Mouse (Mus musculus): ENCODE measurements at regions not wholly inside any gene's neighbourhood (a gene's known extent, or its start where the extent isn't known, plus 50 kb on each side); places are given as distances from the start of the nearest gene placed in this dataset.

DNA sequence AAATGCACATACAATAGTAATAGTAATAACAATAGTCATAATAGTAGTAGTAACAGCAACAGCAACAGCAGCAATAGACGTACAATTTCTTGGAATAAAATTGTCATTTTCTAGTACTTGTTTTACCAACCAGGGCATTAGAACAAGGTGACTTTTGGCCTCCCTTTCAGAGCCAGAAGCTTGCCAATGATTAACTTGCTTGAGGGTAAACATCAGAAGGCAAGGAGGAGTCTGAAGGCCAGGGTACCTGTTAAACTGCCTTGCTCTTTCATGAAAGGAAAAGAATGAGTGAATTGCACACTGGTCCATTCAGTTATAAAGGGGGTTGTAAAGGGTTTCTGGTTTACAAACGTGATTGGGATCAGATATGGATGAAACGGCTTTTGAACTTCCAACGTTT lies 351.2 kb upstream of the Nectin3 start:
- no peak for TF ChIP-seq CTCF (IDR thresholded peaks at IDR 0.05; ENCODE audit: low read depth)
- H3K27ac ChIP-seq (ENCODE audit: low read depth, low read length), result no peak overlapping the region
- H3K4me2 ChIP-seq (ENCODE audit: low read depth), result no peak overlapping the region
- ATAC-seq, result no peak
- no peaks in the 10 kb centered on the region for H3K27me3 ChIP-seq (ENCODE audit: insufficient read depth, low read length)
- 87% methylated on average over 4 of the region's 4 CpGs for WGBS
- H3K4me3 ChIP-seq (ENCODE audit: low read depth, low read length), result no peak overlapping the region
- no peak overlapping the region for H3K9ac ChIP-seq
- H3K4me1 ChIP-seq (ENCODE audit: insufficient read depth), result 0 out of 2 replicates have a peak, but pooled peaks cover 4% of the 10 kb centered on the region
- DNase-seq, result no peak
- no peaks in the 10 kb centered on the region for H3K9me3 ChIP-seq (ENCODE audit: low read length)
- no peaks in the 10 kb centered on the region for H3K36me3 ChIP-seq (ENCODE audit: insufficient read depth)

DNA sequence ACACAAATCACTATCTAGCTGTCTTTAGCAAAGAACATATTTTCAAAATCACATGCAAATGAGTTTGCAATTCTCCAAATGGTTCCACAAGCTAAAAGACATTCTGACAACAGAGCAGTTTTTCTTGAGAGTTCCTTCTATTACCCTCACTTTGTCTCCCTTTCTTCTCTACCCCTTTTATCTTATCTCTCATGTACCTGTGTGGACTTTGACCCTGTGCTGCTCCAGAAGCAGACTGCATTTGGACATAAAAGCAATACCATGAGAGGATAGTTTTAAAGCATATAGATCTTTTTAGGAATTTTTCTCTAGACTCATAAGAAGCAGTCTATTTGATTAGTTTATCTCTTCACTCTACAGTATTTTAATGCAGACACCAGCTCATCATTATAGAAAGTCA lies 350.4 kb upstream of the Nectin3 start:
- Histone ChIP-seq H3K4me3 (ENCODE audit: low read depth, low read length) (no peak overlapping the region), H3K36me3 (ENCODE audit: insufficient read depth) (no peaks in the 10 kb centered on the region), H3K27ac (ENCODE audit: low read depth, low read length) (no peak overlapping the region), H3K4me2 (ENCODE audit: low read depth) (no peak overlapping the region), H3K27me3 (ENCODE audit: insufficient read depth, low read length) (no peaks in the 10 kb centered on the region), H3K9me3 (ENCODE audit: low read length) (no peaks in the 10 kb centered on the region), H3K4me1 (ENCODE audit: insufficient read depth) (0 out of 2 replicates have a peak, but pooled peaks cover 4% of the 10 kb centered on the region), H3K9ac (no peak overlapping the region)
- no peak for ATAC-seq
- TF ChIP-seq CTCF (IDR thresholded peaks at IDR 0.05; ENCODE audit: low read depth), result no peak
- DNase-seq, result no peak

DNA sequence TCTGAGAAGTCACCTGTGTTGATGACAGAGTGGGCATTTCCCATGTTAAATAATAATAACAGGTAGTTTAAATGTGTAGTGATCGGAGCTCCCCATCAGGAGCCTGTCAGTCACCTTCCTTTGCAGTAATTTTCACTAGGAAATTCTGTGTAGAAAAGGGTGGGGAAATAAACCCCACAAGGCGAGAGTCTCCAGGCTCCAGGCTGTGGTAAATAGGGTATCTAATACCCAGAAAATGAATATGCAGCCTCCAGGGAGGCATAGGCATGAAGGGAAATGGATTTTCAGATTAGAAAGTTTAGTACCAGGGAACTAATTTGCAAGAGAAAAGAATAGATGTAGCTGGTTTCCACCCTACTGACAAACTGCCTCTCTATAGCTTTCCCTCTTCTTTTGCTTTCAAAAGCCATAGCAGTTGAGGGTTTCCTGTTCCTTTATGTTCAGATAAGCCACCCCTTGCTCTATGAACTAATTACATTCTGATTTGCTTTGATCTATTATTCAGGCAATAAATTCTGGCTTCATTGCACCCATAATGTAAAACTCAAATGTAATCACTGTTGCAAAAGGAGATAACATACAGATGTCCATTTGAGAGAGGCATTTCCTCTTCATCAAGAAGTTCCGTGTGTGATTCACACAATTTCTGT lies 349.5 kb upstream of the Nectin3 start:
- ATAC-seq (no peak), DNase-seq (no peak)
- H3K36me3 ChIP-seq (ENCODE audit: insufficient read depth), result no peaks in the 10 kb centered on the region
- H3K4me1 ChIP-seq (ENCODE audit: insufficient read depth), result 0 out of 2 replicates have a peak, but pooled peaks cover 4% of the 10 kb centered on the region
- no peak overlapping the region for H3K4me3 ChIP-seq (ENCODE audit: low read depth, low read length)
- no peak overlapping the region for H3K27ac ChIP-seq (ENCODE audit: low read depth, low read length)
- TF ChIP-seq CTCF (IDR thresholded peaks at IDR 0.05; ENCODE audit: low read depth), result no peak
- no peaks in the 10 kb centered on the region for H3K27me3 ChIP-seq (ENCODE audit: insufficient read depth, low read length)
- H3K9ac ChIP-seq, result no peak overlapping the region
- WGBS, result 33% methylated on average over 3 of the region's 3 CpGs
- no peaks in the 10 kb centered on the region for H3K9me3 ChIP-seq (ENCODE audit: low read length)
- no peak overlapping the region for H3K4me2 ChIP-seq (ENCODE audit: low read depth)

DNA sequence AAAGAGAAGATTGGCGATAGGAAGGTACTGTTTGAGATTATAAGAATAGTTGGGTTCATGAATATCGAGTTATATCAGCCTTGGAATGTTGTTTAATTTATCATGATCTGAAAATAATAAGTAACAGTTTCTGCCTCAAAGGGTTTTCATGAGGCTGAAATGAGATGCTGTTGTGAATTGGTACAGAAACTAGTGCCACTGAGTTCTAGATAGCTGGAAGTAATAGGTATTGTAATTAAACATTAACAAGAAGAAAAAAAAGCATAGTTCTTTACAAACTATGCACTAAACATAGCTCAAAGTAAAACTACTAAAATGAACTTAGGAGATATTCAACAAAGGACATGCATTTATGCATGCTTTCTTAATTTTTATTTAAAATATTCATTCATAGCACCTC lies 342.9 kb upstream of the Nectin3 start:
- no peaks in the 10 kb centered on the region for H3K27me3 ChIP-seq (ENCODE audit: insufficient read depth, low read length)
- no peak overlapping the region for H3K27ac ChIP-seq (ENCODE audit: low read depth, low read length)
- 72% methylated on average over 2 of the region's 2 CpGs for WGBS
- no peak for DNase-seq
- no peak overlapping the region for H3K4me3 ChIP-seq (ENCODE audit: low read depth, low read length)
- no peaks in the 10 kb centered on the region for H3K4me1 ChIP-seq (ENCODE audit: insufficient read depth)
- H3K9ac ChIP-seq, result no peak overlapping the region
- H3K36me3 ChIP-seq (ENCODE audit: insufficient read depth), result no peaks in the 10 kb centered on the region
- TF ChIP-seq CTCF (IDR thresholded peaks at IDR 0.05; ENCODE audit: low read depth), result no peak
- ATAC-seq, result no peak
- no peak overlapping the region for H3K4me2 ChIP-seq (ENCODE audit: low read depth)
- no peaks in the 10 kb centered on the region for H3K9me3 ChIP-seq (ENCODE audit: low read length)

DNA sequence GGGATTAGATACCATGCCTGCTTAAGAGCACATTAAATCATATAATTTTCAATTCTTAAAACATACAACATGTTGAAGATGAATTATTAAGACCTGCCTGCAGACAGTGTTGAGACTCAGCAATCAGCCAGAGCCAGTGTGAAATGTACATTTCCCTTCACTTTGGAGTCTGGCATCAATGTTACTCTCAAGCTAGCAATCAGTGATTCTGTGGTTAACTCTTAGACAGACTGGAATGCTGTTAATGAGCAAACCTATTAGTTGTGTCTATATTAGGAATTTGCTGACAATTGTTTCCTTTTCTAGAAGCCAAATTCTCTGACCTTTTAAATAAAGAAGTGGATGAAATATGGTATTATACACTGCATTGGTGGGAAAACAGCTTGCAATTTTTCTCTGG lies 342.4 kb upstream of the Nectin3 start:
- Histone ChIP-seq H3K27me3 (ENCODE audit: insufficient read depth, low read length) (no peaks in the 10 kb centered on the region), H3K27ac (ENCODE audit: low read depth, low read length) (no peak overlapping the region), H3K4me2 (ENCODE audit: low read depth) (no peak overlapping the region), H3K4me3 (ENCODE audit: low read depth, low read length) (no peak overlapping the region), H3K9ac (no peak overlapping the region), H3K9me3 (ENCODE audit: low read length) (no peaks in the 10 kb centered on the region), H3K4me1 (ENCODE audit: insufficient read depth) (no peaks in the 10 kb centered on the region), H3K36me3 (ENCODE audit: insufficient read depth) (no peaks in the 10 kb centered on the region)
- DNase-seq (no peak), ATAC-seq (no peak)
- no peak for TF ChIP-seq CTCF (IDR thresholded peaks at IDR 0.05; ENCODE audit: low read depth)

DNA sequence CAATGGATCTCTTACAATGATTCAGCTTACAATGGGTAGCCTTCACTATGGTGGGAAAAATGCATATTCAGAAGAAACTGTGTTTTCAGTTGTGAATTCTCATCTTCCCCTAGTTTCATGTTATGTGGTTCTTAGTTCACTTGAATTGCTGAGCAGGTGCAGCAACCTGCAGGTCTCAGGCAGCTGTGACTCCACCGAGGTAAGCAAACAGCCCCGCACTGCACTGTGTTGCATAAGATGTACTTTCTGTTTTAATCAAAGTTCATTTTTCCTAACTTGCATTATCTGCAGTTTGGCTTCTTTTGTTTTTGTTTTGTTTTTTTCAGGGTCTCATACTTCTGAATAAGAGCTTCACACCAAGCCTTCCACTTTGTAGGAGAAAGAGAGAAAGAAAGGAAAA lies 326.8 kb upstream of the Nectin3 start:
- H3K9me3 ChIP-seq (ENCODE audit: low read length), result no peaks in the 10 kb centered on the region
- H3K36me3 ChIP-seq (ENCODE audit: insufficient read depth), result no peaks in the 10 kb centered on the region
- no peak overlapping the region for H3K9ac ChIP-seq
- no peak overlapping the region for H3K4me3 ChIP-seq (ENCODE audit: low read depth, low read length)
- no peaks in the 10 kb centered on the region for H3K27me3 ChIP-seq (ENCODE audit: insufficient read depth, low read length)
- ATAC-seq (no peak), DNase-seq (no peak)
- no peak overlapping the region for H3K4me2 ChIP-seq (ENCODE audit: low read depth)
- 88% methylated on average over 2 of the region's 2 CpGs for WGBS
- H3K27ac ChIP-seq (ENCODE audit: low read depth, low read length), result no peak overlapping the region
- no peak for TF ChIP-seq CTCF (IDR thresholded peaks at IDR 0.05; ENCODE audit: low read depth)
- H3K4me1 ChIP-seq (ENCODE audit: insufficient read depth), result no peaks in the 10 kb centered on the region

DNA sequence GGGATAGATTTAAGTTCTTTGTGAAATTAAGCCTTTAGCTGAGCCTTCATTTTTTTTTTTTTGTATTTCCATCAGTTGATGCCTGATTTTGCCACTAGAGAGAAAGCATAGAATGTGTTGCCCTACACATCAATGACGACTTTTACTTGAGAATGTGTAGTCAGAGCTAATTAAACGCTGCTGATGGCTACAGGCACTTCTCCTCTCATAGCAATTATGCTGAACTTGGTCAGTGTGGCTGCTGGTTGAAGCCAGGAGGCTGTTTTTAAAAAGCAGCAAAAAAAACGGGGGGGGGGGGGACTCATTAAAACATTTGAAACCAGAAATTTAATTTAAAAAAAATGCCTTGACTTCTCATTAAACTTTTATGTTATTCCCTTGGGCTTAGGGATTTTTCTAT lies 324.4 kb upstream of the Nectin3 start:
- ATAC-seq, result no peak
- H3K9me3 ChIP-seq (ENCODE audit: low read length), result no peaks in the 10 kb centered on the region
- H3K4me2 ChIP-seq (ENCODE audit: low read depth), result no peak overlapping the region

More for the DNA sequence above, 324.4 kb upstream of the Nectin3 start:
- Histone ChIP-seq H3K9ac (no peak overlapping the region), H3K27me3 (ENCODE audit: insufficient read depth, low read length) (no peaks in the 10 kb centered on the region), H3K36me3 (ENCODE audit: insufficient read depth) (no peaks in the 10 kb centered on the region), H3K27ac (ENCODE audit: low read depth, low read length) (no peak overlapping the region), H3K4me1 (ENCODE audit: insufficient read depth) (no peaks in the 10 kb centered on the region), H3K4me3 (ENCODE audit: low read depth, low read length) (no peak overlapping the region)
- DNase-seq, result no peak
- no peak for TF ChIP-seq CTCF (IDR thresholded peaks at IDR 0.05; ENCODE audit: low read depth)
- WGBS, result 17% methylated on average over 3 of the region's 3 CpGs

All from forebrain, postnatal 0 days (tissue).